Mouse (Mus musculus): ENCODE measurements at regions not wholly inside any gene's neighbourhood (a gene's known extent, or its start where the extent isn't known, plus 50 kb on each side); places are given as distances from the start of the nearest gene placed in this dataset.

DNA sequence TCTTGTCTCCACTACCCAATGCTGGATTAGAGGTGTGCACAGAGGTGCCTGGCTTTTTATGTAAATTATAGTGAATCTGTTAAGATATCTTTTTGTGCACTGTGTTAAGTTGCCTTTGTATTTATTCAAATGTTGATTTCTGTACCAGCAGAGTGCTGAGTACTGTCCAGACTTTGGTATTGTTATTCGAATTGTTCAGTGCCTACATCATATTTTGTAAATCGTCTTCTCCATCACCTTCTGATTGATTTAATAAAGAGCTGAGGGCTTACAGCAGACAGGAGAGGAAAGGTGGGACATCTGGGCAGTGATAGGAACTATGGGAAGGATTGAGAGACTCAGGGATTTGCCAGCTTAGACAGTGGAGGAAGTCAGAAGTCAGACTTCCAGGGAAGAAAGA lies 270.2 kb upstream of the Kazn start:
- TF ChIP-seq CTCF (IDR thresholded peaks at IDR 0.05; ENCODE audit: low read depth) (no peak), EP300 (IDR thresholded peaks at IDR 0.05; ENCODE audit: low read depth) (no peak)

Measured in liver, embryonic 14.5 days (tissue).